ENCODE assay signal across 17 mouse cellular contexts in the genomic region with DNA sequence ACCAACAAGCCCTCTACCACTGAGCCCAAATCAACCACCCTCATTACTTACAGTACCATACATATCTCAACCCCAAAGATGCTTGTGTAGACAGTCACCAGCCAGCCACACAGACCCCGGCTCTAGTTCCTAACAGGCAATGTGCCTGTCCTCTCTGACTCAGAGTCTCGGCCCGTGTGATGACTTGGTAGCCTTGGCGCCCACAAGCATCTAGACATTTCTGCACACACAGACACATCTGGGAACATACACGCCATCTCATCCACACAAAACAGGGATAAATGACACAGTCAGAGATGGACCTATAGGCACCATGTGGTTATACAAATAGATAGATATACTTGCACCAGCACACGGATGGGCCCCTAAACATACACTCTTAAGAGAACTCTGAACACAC. TPM values are rescaled to one million over a fixed set of nuclear protein-coding genes. Genes with fewer than 3 reads are reported as not detected.
DNase-seq lines count a peak whose midpoint lies in the region; ATAC-seq lines count a peak whose summit lies in the region.
"Had no signal": no experiment of that assay in that cellular context is flagged by ENCODE, and none has a peak within 500 bp of the region (broad histone marks: within the 10 kb centered on the region; RNA-seq: fewer than 3 reads in every experiment).

No protein-coding gene starts in this region.

- no peak overlapping the region for H3K9ac ChIP-seq in heart, embryonic 16.5 days (ENCODE audit: low read length)
- 0 out of 2 replicates have a peak overlapping the region, but pooled peaks have one; percentile 54 for H3K9ac ChIP-seq in embryonic facial prominence, embryonic 13.5 days
- H3K9ac ChIP-seq in limb, embryonic 12.5 days (replicated peaks): 0 out of 2 replicates have a peak overlapping the region, but pooled peaks have one; percentile 19
- H3K9ac ChIP-seq: liver, embryonic 13.5 days had no signal

- no peak overlapping the region for H3K4me3 ChIP-seq in heart, embryonic 16.5 days (ENCODE audit: low read length)
- peak overlapping the region; percentile 15; the same call in 1 of the 2 replicates for H3K4me3 ChIP-seq in embryonic facial prominence, embryonic 13.5 days
- H3K4me3 ChIP-seq in limb, embryonic 12.5 days (replicated peaks): no peak overlapping the region; the same call in 1 of the 2 replicates
- H3K4me3 ChIP-seq: heart, adult 2 months had no signal

- H3K36me3 ChIP-seq in heart, embryonic 16.5 days (ENCODE audit: control insufficient read depth, insufficient read depth): no peaks in the 10 kb centered on the region
- peaks cover 33% of the 10 kb centered on the region for H3K36me3 ChIP-seq in embryonic facial prominence, embryonic 13.5 days
- peaks cover 40% of the 10 kb centered on the region for H3K36me3 ChIP-seq in limb, embryonic 12.5 days
- H3K36me3 ChIP-seq: hindbrain, embryonic 15.5 days; liver, embryonic 13.5 days; neural tube, embryonic 15.5 days had no signal

- peak overlapping the region; percentile 35; the same call in 1 of the 2 replicates for H3K4me2 ChIP-seq in heart, embryonic 16.5 days (ENCODE audit: low read depth, low read length)
- H3K4me2 ChIP-seq in embryonic facial prominence, embryonic 13.5 days: peak overlapping the region; percentile 85
- peak overlapping the region; percentile 78 for H3K4me2 ChIP-seq in limb, embryonic 12.5 days

- no peaks in the 10 kb centered on the region for H3K27me3 ChIP-seq in heart, embryonic 16.5 days (ENCODE audit: control insufficient read depth, insufficient read depth, low read length)
- H3K27me3 ChIP-seq in embryonic facial prominence, embryonic 13.5 days: peaks cover 17% of the 10 kb centered on the region
- H3K27me3 ChIP-seq in limb, embryonic 12.5 days: peaks cover 13% of the 10 kb centered on the region

- H3K27ac ChIP-seq in heart, embryonic 16.5 days (ENCODE audit: low read length): no peak overlapping the region
- peak overlapping the region; percentile 80 for H3K27ac ChIP-seq in embryonic facial prominence, embryonic 13.5 days
- H3K27ac ChIP-seq in limb, embryonic 12.5 days: peak overlapping the region; percentile 80
- H3K27ac ChIP-seq: heart, adult 2 months; hindbrain, embryonic 15.5 days; liver, embryonic 13.5 days; neural tube, embryonic 15.5 days had no signal

- no peak for DNase-seq in heart, postnatal 4 days
- DNase-seq in NIH3T3 (ENCODE audit: low read depth): peak; percentile 37
- DNase-seq in ovary, postnatal 36 days (ENCODE audit: low spot score): no peak
- DNase-seq in urinary bladder, postnatal 10 days (ENCODE audit: low spot score): no peak
- DNase-seq in left cerebral cortex, adult 18-20 months (ENCODE audit: low spot score in 2 of 2): no peak
- DNase-seq: heart, adult 2 months; liver, embryonic 13.5 days; spleen, adult 18-20 months; thymus, postnatal 4 days had no signal

- ATAC-seq in heart, embryonic 16.5 days (replicated peaks; ENCODE audit: extremely low read depth, insufficient read depth, low FRiP score): no peak
- no peak for ATAC-seq in embryonic facial prominence, embryonic 13.5 days (ENCODE audit: insufficient number of reproducible peaks, insufficient read depth, low FRiP score, low TSS enrichment, low read depth)
- ATAC-seq in limb, embryonic 12.5 days (ENCODE audit: insufficient number of reproducible peaks, insufficient read depth, low FRiP score, low TSS enrichment, low read depth): no peak
- ATAC-seq: activated CD4-positive, CD25-positive, alpha-beta regulatory T cell, adult 4 months had no signal

- H3K4me1 ChIP-seq in heart, embryonic 16.5 days (ENCODE audit: control insufficient read depth, insufficient read depth, low read length): peaks cover 44% of the 10 kb centered on the region
- H3K4me1 ChIP-seq in embryonic facial prominence, embryonic 13.5 days: peaks cover 57% of the 10 kb centered on the region
- H3K4me1 ChIP-seq in limb, embryonic 12.5 days (replicated peaks): peaks cover 53% of the 10 kb centered on the region

- 68% methylated on average over 6 of the region's 6 CpGs for WGBS in heart, embryonic 16.5 days
- 63% methylated on average over 6 of the region's 6 CpGs for WGBS in embryonic facial prominence, embryonic 13.5 days
- 82% methylated on average over 6 of the region's 6 CpGs for WGBS in limb, embryonic 12.5 days

- no peaks in the 10 kb centered on the region for H3K9me3 ChIP-seq in heart, embryonic 16.5 days (replicated peaks; ENCODE audit: control insufficient read depth, low read length)
- no peaks in the 10 kb centered on the region for H3K9me3 ChIP-seq in embryonic facial prominence, embryonic 13.5 days
- H3K9me3 ChIP-seq in limb, embryonic 12.5 days: no peaks in the 10 kb centered on the region
- H3K9me3 ChIP-seq: hindbrain, embryonic 15.5 days; liver, embryonic 13.5 days; neural tube, embryonic 15.5 days had no signal

RNA-seq across cellular contexts. Expression of a gene that starts 3.6 kb away (rescaled TPM):
- polyA plus RNA-seq in heart, embryonic 16.5 days (2015; fragmentation: Nextera tagmentation; extraction: Ambion mirVana): 17.4 and 19.8 TPM in 2 replicates
- total RNA-seq in heart, postnatal 4 days (2021): 10 to 100 TPM; 18.1 to 19.4 TPM
- polyA plus RNA-seq in embryonic facial prominence, embryonic 13.5 days (2015; fragmentation: Nextera tagmentation; extraction: Ambion mirVana): 38.0 and 40.7 TPM in 2 replicates
- 48.5 and 52.6 TPM in 2 replicates for polyA plus RNA-seq in limb, embryonic 12.5 days (2016; fragmentation: Nextera tagmentation; extraction: Ambion mirVana)
- total RNA-seq in left cerebral cortex, adult 18-20 months (2021): 1 to 10 TPM; 1.5 to 1.9 TPM

RNA-seq across cellular contexts. Expression of a gene that starts 9.2 kb away (rescaled TPM):
- 0.71 and 1.4 TPM in 2 replicates for polyA plus RNA-seq in heart, embryonic 16.5 days (2015; fragmentation: Nextera tagmentation; extraction: Ambion mirVana)
- total RNA-seq in heart, postnatal 4 days (2021): under 1 TPM; 0.12 to 0.50 TPM
- polyA plus RNA-seq in embryonic facial prominence, embryonic 13.5 days (2015; fragmentation: Nextera tagmentation; extraction: Ambion mirVana): 0.07 and 0.12 TPM in 2 replicates
- 0.23 TPM in 1 of 2 replicates, not detected in the other for polyA plus RNA-seq in limb, embryonic 12.5 days (2016; fragmentation: Nextera tagmentation; extraction: Ambion mirVana)
- total RNA-seq in left cerebral cortex, adult 18-20 months (2021): not detected
- total RNA-seq: left cerebral cortex, postnatal 10 days had no signal
- polyA plus RNA-seq: kidney, embryonic 14.5 days had no signal

RNA-seq across cellular contexts. Expression of a gene that starts 38.1 kb away (rescaled TPM):
- 28.9 and 33.7 TPM in 2 replicates for polyA plus RNA-seq in heart, embryonic 16.5 days (2015; fragmentation: Nextera tagmentation; extraction: Ambion mirVana)
- 10 to 100 TPM; 34.2 to 39.5 TPM for total RNA-seq in heart, postnatal 4 days (2021)
- 23.2 and 23.7 TPM in 2 replicates for polyA plus RNA-seq in embryonic facial prominence, embryonic 13.5 days (2015; fragmentation: Nextera tagmentation; extraction: Ambion mirVana)
- 18.9 and 20.0 TPM in 2 replicates for polyA plus RNA-seq in limb, embryonic 12.5 days (2016; fragmentation: Nextera tagmentation; extraction: Ambion mirVana)
- total RNA-seq in left cerebral cortex, adult 18-20 months (2021): 10 to 100 TPM; 18.6 to 20.9 TPM

RNA-seq across cellular contexts. Expression of a gene that starts 57.0 kb away (rescaled TPM):
- polyA plus RNA-seq in heart, embryonic 16.5 days (2015; fragmentation: Nextera tagmentation; extraction: Ambion mirVana): 123 and 134 TPM in 2 replicates
- 10 to 100 TPM; 63.3 to 74.8 TPM for total RNA-seq in heart, postnatal 4 days (2021)
- polyA plus RNA-seq in embryonic facial prominence, embryonic 13.5 days (2015; fragmentation: Nextera tagmentation; extraction: Ambion mirVana): 152 and 159 TPM in 2 replicates
- polyA plus RNA-seq in limb, embryonic 12.5 days (2016; fragmentation: Nextera tagmentation; extraction: Ambion mirVana): 161 and 173 TPM in 2 replicates
- total RNA-seq in left cerebral cortex, adult 18-20 months (2021): 10 to 100 TPM; 74.5 to 75.7 TPM

Comparison
In these comparisons a context has a peak if more than half of its experiments do, and no peak if none do; other contexts are left out.
1. H3K4me2 ChIP-seq: peak in every context shown above with its lines; median percentile 85 in embryonic facial prominence, embryonic 13.5 days; 78 in limb, embryonic 12.5 days; 35 in heart, embryonic 16.5 days.